Mouse (Mus musculus): ENCODE measurements around the gene Cntn4.

DNA sequence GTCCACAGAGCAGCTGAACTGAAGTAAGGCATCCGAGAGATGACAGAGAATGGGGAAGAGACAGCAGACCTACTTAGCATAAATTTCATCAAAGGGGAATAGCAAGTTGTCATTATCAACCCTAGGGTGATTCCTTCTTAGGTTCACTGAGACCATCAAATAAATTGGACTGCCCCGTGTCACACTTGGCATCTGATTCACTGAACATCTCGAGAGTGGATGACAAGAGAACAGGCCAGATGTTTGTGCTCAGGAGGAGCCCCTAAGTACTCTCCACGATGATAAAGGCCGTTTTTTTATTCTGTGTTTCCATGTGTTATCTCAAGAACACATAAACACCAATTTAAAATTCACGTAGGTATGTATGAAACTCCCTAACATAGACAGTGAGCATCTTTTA lies 780.7 kb downstream of the Cntn4 start:
- no peak for TF ChIP-seq POLR2A (IDR thresholded peaks at IDR 0.05; ENCODE audit: borderline replicate concordance, extremely low read depth, low read depth, low read length)
- TF ChIP-seq CTCF (IDR thresholded peaks at IDR 0.05; ENCODE audit: insufficient read depth, low read length), result no peak
